Mouse (Mus musculus): ENCODE results near the gene Col6a1. TPM values are rescaled to one million over a fixed set of nuclear protein-coding genes. Genes with fewer than 3 reads are reported as not detected.

Col6a1 gene
- polyA plus RNA-seq, 1 experiment from 2014 or later: 32.0 TPM

- DNase-seq (ENCODE audit: low spot score): no peak
Measured at GRCm38 (mm10) chr10:76680758-76681650, 45.0 kb downstream of the Col6a1 start.

GRCm38 (mm10) chr10:76678122-76678521 is 47.8 kb downstream of the Col6a1 start:
- DNase-seq (ENCODE audit: low spot score): no peak

- DNase-seq (ENCODE audit: low spot score): no peak
Measured at GRCm38 (mm10) chr10:76675268-76675667, 50.7 kb downstream of the Col6a1 start.

GRCm38 (mm10) chr10:76674581-76674980 is 51.4 kb downstream of the Col6a1 start:
- DNase-seq (ENCODE audit: low spot score): no peak

GRCm38 (mm10) chr10:76671939-76672338 is 54.0 kb downstream of the Col6a1 start:
- no peak for DNase-seq (ENCODE audit: low spot score)

GRCm38 (mm10) chr10:76668947-76669284 is 57.1 kb downstream of the Col6a1 start:
- DNase-seq (ENCODE audit: low spot score): no peak

- DNase-seq (ENCODE audit: low spot score): no peak
Measured at GRCm38 (mm10) chr10:76668261-76668946, 57.6 kb downstream of the Col6a1 start.

GRCm38 (mm10) chr10:76667197-76667805 is 58.7 kb downstream of the Col6a1 start:
- DNase-seq (ENCODE audit: low spot score): no peak

GRCm38 (mm10) chr10:76665551-76665950 is 60.4 kb downstream of the Col6a1 start:
- DNase-seq (ENCODE audit: low spot score): no peak

GRCm38 (mm10) chr10:76664156-76665115 is 61.5 kb downstream of the Col6a1 start:
- no peak for DNase-seq (ENCODE audit: low spot score)

Other genes starting within 250 kb of the Col6a1 start
- gene Lss, start 194.6 kb downstream of the Col6a1 start, polyA plus RNA-seq (2015; fragmentation: Nextera tagmentation; extraction: Ambion mirVana): 18.7 and 19.6 TPM in 2 replicates
- gene Spatc1l, start 163.9 kb downstream of the Col6a1 start, polyA plus RNA-seq (2015; fragmentation: Nextera tagmentation; extraction: Ambion mirVana): not detected in 2 replicates
- 0.04 TPM in 1 of 2 replicates, not detected in the other for gene Ftcd, start 150.5 kb downstream of the Col6a1 start, polyA plus RNA-seq (2015; fragmentation: Nextera tagmentation; extraction: Ambion mirVana)
- 21.6 and 24.7 TPM in 2 replicates for gene Col6a2, start 102.5 kb downstream of the Col6a1 start, polyA plus RNA-seq (2015; fragmentation: Nextera tagmentation; extraction: Ambion mirVana)
- 10.3 and 10.5 TPM in 2 replicates for gene Pcbp3, start 235.7 kb upstream of the Col6a1 start, polyA plus RNA-seq (2015; fragmentation: Nextera tagmentation; extraction: Ambion mirVana)